Mouse (Mus musculus): ENCODE measurements around the gene Skap2. TPM values are rescaled to one million over a fixed set of nuclear protein-coding genes. Genes with fewer than 3 reads are reported as not detected.

Skap2 gene
- polyA plus RNA-seq, 1 experiment, result 22.2 TPM

DNA sequence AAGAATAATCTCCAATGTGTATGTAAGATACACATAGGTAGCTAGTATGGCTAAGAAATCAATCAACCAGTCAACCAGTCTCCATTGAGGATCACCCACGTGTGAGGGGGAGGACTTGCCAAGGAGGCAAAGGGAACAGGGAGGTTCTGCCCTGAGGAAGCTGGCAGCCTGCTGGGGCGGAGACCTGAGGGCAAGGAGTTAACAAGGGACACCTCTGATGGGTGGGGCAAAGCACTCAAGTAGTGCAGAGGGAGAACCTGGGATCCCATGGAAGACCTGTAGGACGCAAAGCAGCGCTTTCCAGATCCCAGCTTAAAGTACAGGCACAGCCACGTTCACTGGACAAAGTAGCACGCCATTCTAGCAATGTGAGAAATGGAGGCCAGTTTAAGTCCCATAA lies 131.6 kb downstream of the Skap2 start:
- DNase-seq, result peak; percentile 43
- H3K4me3 ChIP-seq (ENCODE audit: insufficient read depth, low read depth, low read length), result no peak overlapping the region

DNA sequence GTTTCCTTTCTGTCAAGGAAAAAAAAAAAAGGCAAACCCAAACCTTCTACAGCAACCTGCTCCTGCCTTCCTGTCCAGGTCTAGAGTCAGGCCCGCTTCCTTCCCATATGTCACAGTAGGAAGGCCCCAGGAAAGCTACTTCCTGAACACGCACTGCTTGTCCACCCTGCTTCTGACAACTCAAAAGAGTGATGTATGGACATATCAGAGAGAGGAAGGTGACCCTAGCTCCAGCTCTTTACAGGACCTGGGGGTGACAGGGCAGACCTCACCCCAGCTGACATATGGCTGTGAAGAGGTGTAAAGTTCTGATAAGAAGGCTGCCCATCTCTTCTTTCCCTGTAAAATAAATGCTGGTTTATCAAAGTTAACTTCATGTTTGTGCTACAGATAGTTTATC lies 133.8 kb downstream of the Skap2 start:
- peak; percentile 64 for DNase-seq
- no peak for TF ChIP-seq CTCF (conservative IDR thresholded peaks at IDR 0.05; ENCODE audit: insufficient read depth, insufficient read length, low read depth, low read length)
- TF ChIP-seq POLR2A (IDR thresholded peaks at IDR 0.05; ENCODE audit: low read depth, low read length), result no peak
- Histone ChIP-seq H3K4me3 (ENCODE audit: insufficient read depth, low read depth, low read length) (no peak overlapping the region), H3K4me1 (ENCODE audit: control insufficient read depth, insufficient read depth, low read length) (peaks cover 8% of the 10 kb centered on the region; the same call in 1 of the 2 replicates), H3K27me3 (replicated peaks; ENCODE audit: control insufficient read depth, insufficient read depth, low read length) (no peaks in the 10 kb centered on the region), H3K27ac (ENCODE audit: insufficient read depth, low read depth, low read length) (no peak overlapping the region), H3K36me3 (ENCODE audit: control insufficient read depth, insufficient read depth, low read length) (no peaks in the 10 kb centered on the region)
- 87% methylated on average over 2 of the region's 2 CpGs for WGBS

More for the DNA sequence above, 131.6 kb downstream of the Skap2 start:
- Histone ChIP-seq H3K36me3 (ENCODE audit: control insufficient read depth, insufficient read depth, low read length) (no peaks in the 10 kb centered on the region), H3K4me1 (ENCODE audit: control insufficient read depth, insufficient read depth, low read length) (peaks cover 8% of the 10 kb centered on the region; the same call in 1 of the 2 replicates), H3K27me3 (replicated peaks; ENCODE audit: control insufficient read depth, insufficient read depth, low read length) (no peaks in the 10 kb centered on the region), H3K27ac (ENCODE audit: insufficient read depth, low read depth, low read length) (peak overlapping the region; percentile 86)
- TF ChIP-seq CTCF (conservative IDR thresholded peaks at IDR 0.05; ENCODE audit: insufficient read depth, insufficient read length, low read depth, low read length), result no peak
- TF ChIP-seq POLR2A (IDR thresholded peaks at IDR 0.05; ENCODE audit: low read depth, low read length), result no peak
- 48% methylated on average over 6 of the region's 6 CpGs for WGBS

DNA sequence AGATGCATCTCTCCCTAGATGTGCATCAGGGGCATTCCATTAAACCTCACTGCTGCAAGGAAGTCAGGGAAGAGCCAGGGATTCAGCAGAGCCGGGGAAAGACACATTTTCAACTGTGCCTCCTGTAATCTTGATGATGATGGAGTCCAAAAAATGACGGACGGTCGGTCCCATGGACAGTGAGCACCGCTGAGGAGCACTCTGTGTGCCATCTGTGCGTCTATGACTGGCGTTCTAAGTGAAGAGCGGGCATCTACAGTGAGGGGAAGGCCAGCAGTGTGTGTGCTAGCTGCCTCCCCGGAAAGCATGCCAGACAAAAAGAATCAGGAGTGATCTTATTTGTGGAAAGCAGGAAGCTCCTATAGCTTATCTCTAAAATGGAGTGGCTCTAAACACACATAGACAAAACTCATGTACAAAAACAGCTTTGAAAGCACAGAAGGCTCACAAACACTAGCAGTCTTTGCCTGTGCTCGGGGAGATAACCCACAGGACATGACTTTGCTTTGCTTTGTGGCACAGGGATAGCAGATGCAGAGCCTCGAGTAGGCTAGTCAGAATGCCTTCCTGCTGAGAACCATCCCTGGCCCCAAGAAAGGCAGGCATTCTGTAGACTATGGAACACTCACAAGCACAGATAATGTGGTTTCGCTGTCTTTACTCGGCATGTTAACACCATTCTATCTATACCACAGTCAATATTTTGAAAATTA lies 135.4 kb downstream of the Skap2 start:
- TF ChIP-seq POLR2A (IDR thresholded peaks at IDR 0.05; ENCODE audit: low read depth, low read length), result no peak
- no peak for TF ChIP-seq CTCF (conservative IDR thresholded peaks at IDR 0.05; ENCODE audit: insufficient read depth, insufficient read length, low read depth, low read length)
- Histone ChIP-seq H3K27me3 (replicated peaks; ENCODE audit: control insufficient read depth, insufficient read depth, low read length) (no peaks in the 10 kb centered on the region), H3K4me3 (ENCODE audit: insufficient read depth, low read depth, low read length) (no peak overlapping the region), H3K4me1 (ENCODE audit: control insufficient read depth, insufficient read depth, low read length) (peaks cover 8% of the 10 kb centered on the region; the same call in 1 of the 2 replicates), H3K36me3 (ENCODE audit: control insufficient read depth, insufficient read depth, low read length) (no peaks in the 10 kb centered on the region), H3K27ac (ENCODE audit: insufficient read depth, low read depth, low read length) (no peak overlapping the region)
- no peak for DNase-seq
- WGBS, result 92% methylated on average over 13 of the region's 13 CpGs

DNA sequence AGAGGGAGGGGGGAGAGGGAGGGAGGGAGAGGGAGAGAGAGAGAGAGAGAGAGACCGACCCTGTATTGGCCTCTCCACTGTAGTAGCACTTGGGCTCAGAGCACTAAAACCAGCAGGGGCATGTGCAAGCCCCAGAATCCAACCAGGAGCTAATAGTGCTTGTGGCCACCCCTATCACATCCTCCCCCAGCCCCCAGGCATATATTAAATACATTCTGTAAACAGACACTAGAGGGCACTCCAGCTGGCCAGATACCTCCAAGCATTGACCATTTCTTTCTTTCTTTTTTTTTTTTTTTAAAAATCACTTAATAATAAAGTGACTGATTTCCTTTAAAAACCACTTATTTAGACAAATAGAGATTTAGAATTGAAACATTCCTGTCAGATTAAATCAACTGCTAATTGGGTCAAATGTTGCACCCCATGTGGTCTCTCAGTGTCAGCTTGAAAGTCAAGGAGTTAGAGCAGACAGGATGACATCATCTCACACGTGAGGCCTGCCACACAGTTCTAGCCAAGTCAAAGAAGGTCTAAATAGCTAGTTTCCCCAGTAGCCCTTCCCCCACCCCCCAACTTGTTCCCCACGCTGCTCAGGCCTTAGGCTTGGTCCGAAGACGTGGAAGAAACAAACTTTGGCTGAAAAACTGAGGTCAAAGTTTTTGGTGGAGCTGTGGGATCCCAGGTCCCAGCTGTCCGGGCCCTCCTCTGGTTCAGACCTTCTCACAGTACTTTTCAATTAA lies 136.3 kb downstream of the Skap2 start:
- no peak overlapping the region for H3K27ac ChIP-seq (ENCODE audit: insufficient read depth, low read depth, low read length)
- no peak for TF ChIP-seq POLR2A (IDR thresholded peaks at IDR 0.05; ENCODE audit: low read depth, low read length)
- TF ChIP-seq CTCF (conservative IDR thresholded peaks at IDR 0.05; ENCODE audit: insufficient read depth, insufficient read length, low read depth, low read length), result no peak; the same call in 1 of the 2 replicates
- peaks cover 4% of the 10 kb centered on the region; the same call in 1 of the 2 replicates for H3K4me1 ChIP-seq (ENCODE audit: control insufficient read depth, insufficient read depth, low read length)
- 31% methylated on average over 6 of the region's 6 CpGs for WGBS
- H3K4me3 ChIP-seq (ENCODE audit: insufficient read depth, low read depth, low read length), result no peak overlapping the region
- H3K36me3 ChIP-seq (ENCODE audit: control insufficient read depth, insufficient read depth, low read length), result no peaks in the 10 kb centered on the region
- DNase-seq, result peak; percentile 47
- H3K27me3 ChIP-seq (replicated peaks; ENCODE audit: control insufficient read depth, insufficient read depth, low read length), result no peaks in the 10 kb centered on the region

DNA sequence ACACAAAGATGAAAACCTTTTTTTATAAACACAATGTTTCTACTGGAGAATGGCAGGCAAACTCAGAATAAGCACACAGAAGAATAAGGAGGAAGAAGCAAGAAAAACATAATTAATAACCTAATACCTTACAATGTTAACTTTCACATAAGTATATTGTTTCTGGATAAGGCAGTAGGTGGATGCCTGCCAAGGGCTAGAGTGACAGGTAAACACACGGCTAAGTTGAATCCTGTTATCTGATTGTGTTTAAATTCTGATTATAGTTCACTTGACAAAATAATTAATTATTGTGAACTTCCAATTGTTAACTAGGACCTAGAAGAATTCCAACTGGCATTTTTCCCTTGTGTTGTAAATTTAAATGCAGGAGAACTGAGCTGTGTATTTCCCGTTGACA lies 138.3 kb downstream of the Skap2 start:
- Histone ChIP-seq H3K27me3 (replicated peaks; ENCODE audit: control insufficient read depth, insufficient read depth, low read length) (no peaks in the 10 kb centered on the region), H3K4me1 (ENCODE audit: control insufficient read depth, insufficient read depth, low read length) (no peaks in the 10 kb centered on the region; the same call in 1 of the 2 replicates), H3K27ac (ENCODE audit: insufficient read depth, low read depth, low read length) (no peak overlapping the region), H3K36me3 (ENCODE audit: control insufficient read depth, insufficient read depth, low read length) (no peaks in the 10 kb centered on the region), H3K4me3 (ENCODE audit: insufficient read depth, low read depth, low read length) (no peak overlapping the region)
- 63% methylated on average over 2 of the region's 2 CpGs for WGBS
- no peak for DNase-seq
- TF ChIP-seq CTCF (conservative IDR thresholded peaks at IDR 0.05; ENCODE audit: insufficient read depth, insufficient read length, low read depth, low read length), result no peak
- TF ChIP-seq POLR2A (IDR thresholded peaks at IDR 0.05; ENCODE audit: low read depth, low read length), result no peak

DNA sequence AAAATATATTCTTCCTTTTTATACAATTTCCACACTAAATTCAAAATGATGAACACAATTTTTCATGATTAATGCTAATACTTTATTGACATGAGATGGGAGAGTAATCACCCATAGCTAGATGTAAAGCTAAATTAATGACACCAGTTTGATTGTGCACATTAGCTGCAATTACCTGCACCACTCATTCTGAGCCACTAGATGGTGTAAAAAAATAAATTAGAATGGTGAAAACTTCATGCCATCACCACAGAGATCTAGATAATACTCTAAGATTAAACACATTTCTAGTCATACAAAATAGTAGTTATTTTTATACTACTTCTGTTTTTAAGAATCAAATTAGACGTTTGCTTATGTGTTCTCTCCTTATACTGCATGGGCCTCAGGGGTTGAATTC lies 141.2 kb downstream of the Skap2 start:
- Histone ChIP-seq H3K4me1 (ENCODE audit: control insufficient read depth, insufficient read depth, low read length) (no peaks in the 10 kb centered on the region), H3K4me3 (ENCODE audit: insufficient read depth, low read depth, low read length) (no peak overlapping the region), H3K27ac (ENCODE audit: insufficient read depth, low read depth, low read length) (no peak overlapping the region), H3K36me3 (ENCODE audit: control insufficient read depth, insufficient read depth, low read length) (no peaks in the 10 kb centered on the region), H3K27me3 (replicated peaks; ENCODE audit: control insufficient read depth, insufficient read depth, low read length) (no peaks in the 10 kb centered on the region)
- WGBS, result 12% methylated on average over 1 of the region's 1 CpGs
- DNase-seq, result peak; percentile 55
- TF ChIP-seq POLR2A (IDR thresholded peaks at IDR 0.05; ENCODE audit: low read depth, low read length) (no peak), CTCF (conservative IDR thresholded peaks at IDR 0.05; ENCODE audit: insufficient read depth, insufficient read length, low read depth, low read length) (no peak; the same call in 1 of the 2 replicates)

DNA sequence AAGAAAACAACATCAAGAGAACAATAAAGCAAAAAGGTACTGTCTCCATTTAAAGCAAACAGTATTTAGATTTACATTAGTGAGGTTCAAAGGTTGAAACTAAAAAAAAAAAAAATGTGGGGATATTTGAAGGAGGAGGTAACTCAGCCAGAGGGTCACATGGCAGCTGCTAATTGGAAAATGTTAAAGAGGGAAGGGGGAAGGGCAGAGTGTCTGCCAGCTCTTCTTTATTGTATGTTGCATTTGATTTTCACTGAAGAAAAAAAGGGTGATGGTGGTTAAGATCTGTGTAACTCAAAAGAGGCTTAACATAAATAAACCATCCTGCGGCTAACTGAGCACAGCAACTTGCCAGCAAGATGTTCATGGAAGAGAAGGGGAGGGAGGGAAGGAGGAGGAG lies 142.1 kb downstream of the Skap2 start:
- TF ChIP-seq POLR2A (IDR thresholded peaks at IDR 0.05; ENCODE audit: low read depth, low read length) (no peak), CTCF (conservative IDR thresholded peaks at IDR 0.05; ENCODE audit: insufficient read depth, insufficient read length, low read depth, low read length) (no peak)
- no peak for DNase-seq
- Histone ChIP-seq H3K27ac (ENCODE audit: insufficient read depth, low read depth, low read length) (no peak overlapping the region), H3K36me3 (ENCODE audit: control insufficient read depth, insufficient read depth, low read length) (no peaks in the 10 kb centered on the region), H3K4me3 (ENCODE audit: insufficient read depth, low read depth, low read length) (no peak overlapping the region), H3K4me1 (ENCODE audit: control insufficient read depth, insufficient read depth, low read length) (no peaks in the 10 kb centered on the region), H3K27me3 (replicated peaks; ENCODE audit: control insufficient read depth, insufficient read depth, low read length) (no peaks in the 10 kb centered on the region)
- WGBS, result 100% methylated on average over 1 of the region's 1 CpGs
